ENCODE assay signal across 24 mouse cellular contexts in the genomic region with DNA sequence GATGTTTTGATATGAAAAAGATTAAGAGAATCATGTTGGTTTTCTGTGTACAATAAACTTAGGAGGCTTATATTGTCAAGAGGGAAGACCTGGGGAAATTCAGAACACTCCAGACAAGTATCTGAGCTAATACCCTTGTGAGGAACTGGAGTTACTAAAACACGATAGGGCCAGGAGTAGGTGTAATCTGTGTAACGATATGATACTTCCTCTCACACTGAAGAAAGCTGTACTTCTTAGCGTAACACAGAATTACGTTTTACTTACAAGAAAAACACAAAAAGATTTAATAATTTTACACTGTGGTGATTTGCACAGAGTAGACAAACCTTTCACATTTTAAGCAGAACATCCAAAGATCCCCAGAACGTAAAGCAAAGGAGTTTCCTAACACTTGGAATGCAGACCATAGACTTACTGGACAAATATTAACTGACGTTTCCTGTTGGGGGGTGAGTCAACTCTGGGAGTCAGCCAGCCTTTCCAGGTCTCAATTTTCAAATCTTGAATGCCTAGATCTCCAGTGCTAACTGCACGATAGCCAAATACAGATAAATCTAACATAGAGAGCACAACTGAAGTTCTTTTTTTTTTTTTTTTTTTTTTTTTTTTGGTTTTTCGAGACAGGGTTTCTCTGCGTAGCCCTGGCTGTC. TPM values are rescaled to one million over a fixed set of nuclear protein-coding genes. Genes with fewer than 3 reads are reported as not detected.
DNase-seq lines count a peak whose midpoint lies in the region; ATAC-seq and TF ChIP-seq lines count a peak whose summit lies in the region.
"Had no signal": no experiment of that assay in that cellular context is flagged by ENCODE, and none has a peak within 500 bp of the region (broad histone marks: within the 10 kb centered on the region; RNA-seq: fewer than 3 reads in every experiment).

No protein-coding gene starts in this region.

- H3K27me3 ChIP-seq in kidney, postnatal 0 days (ENCODE audit: insufficient read depth, low read length), result no peaks in the 10 kb centered on the region
- H3K27me3 ChIP-seq in kidney, embryonic 16.5 days (ENCODE audit: insufficient read depth, low read length), result peaks cover 2% of the 10 kb centered on the region; the same call in 1 of the 2 replicates
- H3K27me3 ChIP-seq in lung, embryonic 15.5 days, result peaks cover 3% of the 10 kb centered on the region; the same call in 1 of the 2 replicates
- H3K27me3 ChIP-seq: embryonic facial prominence, embryonic 12.5 days; forebrain, embryonic 12.5 days had no signal

- no peak for ATAC-seq in kidney, postnatal 0 days (replicated peaks; ENCODE audit: low FRiP score, low read depth)
- ATAC-seq in kidney, embryonic 16.5 days (ENCODE audit: low FRiP score, low TSS enrichment), result no peak
- ATAC-seq in lung, embryonic 15.5 days (ENCODE audit: borderline replicate concordance, extremely low read depth, low FRiP score, low TSS enrichment), result no peak
- ATAC-seq in erythroblast, adult 5-6 weeks (replicated peaks; ENCODE audit: low FRiP score, poor library complexity, severe bottlenecking), result no peak
- ATAC-seq in megakaryocyte progenitor cell, adult 5-6 weeks (replicated peaks; ENCODE audit: poor library complexity), result no peak
- ATAC-seq: activated CD4-positive, CD25-positive, alpha-beta regulatory T cell, adult 4 months; forebrain, embryonic 14.5 days; forebrain, embryonic 16.5 days had no signal

- no peak for TF ChIP-seq CTCF in kidney, postnatal 0 days (IDR thresholded peaks at IDR 0.05; ENCODE audit: low read depth)

- peak; percentile 47 for DNase-seq in kidney, postnatal 0 days (ENCODE audit: low spot score)
- no peak for DNase-seq in lung, postnatal 10 days
- DNase-seq in 3T3-L1 (ENCODE audit: low read depth, low spot score) (peak; percentile 57), NIH3T3 (ENCODE audit: low read depth) (peak; percentile 58)
- DNase-seq: adrenal gland, adult 8-10 months; adrenal gland, postnatal 14 days; adrenal gland, postnatal 36 days; cerebellum, adult 11-12 months; cerebellum, adult 2 months; cerebellum, adult 9-10 months; cerebellum, postnatal 10 days; cerebellum, postnatal 25 days had no signal

- no peak overlapping the region for H3K9ac ChIP-seq in kidney, postnatal 0 days (ENCODE audit: low read depth, low read length)
- no peak overlapping the region for H3K9ac ChIP-seq in kidney, embryonic 16.5 days (replicated peaks; ENCODE audit: low read length)
- H3K9ac ChIP-seq in lung, embryonic 15.5 days, result no peak overlapping the region
- H3K9ac ChIP-seq: embryonic facial prominence, embryonic 12.5 days; forebrain, embryonic 12.5 days had no signal

- no peaks in the 10 kb centered on the region for H3K9me3 ChIP-seq in kidney, postnatal 0 days (replicated peaks; ENCODE audit: low read length)
- 0 out of 2 replicates have a peak, but pooled peaks cover 3% of the 10 kb centered on the region for H3K9me3 ChIP-seq in kidney, embryonic 16.5 days (ENCODE audit: low read length)
- H3K9me3 ChIP-seq in lung, embryonic 15.5 days, result no peaks in the 10 kb centered on the region
- H3K9me3 ChIP-seq: embryonic facial prominence, embryonic 10.5 days; embryonic facial prominence, embryonic 12.5 days; forebrain, embryonic 10.5 days; forebrain, embryonic 12.5 days had no signal

- H3K4me3 ChIP-seq in kidney, postnatal 0 days (replicated peaks; ENCODE audit: low read depth, low read length), result no peak overlapping the region
- H3K4me3 ChIP-seq in kidney, embryonic 16.5 days (ENCODE audit: low read length), result no peak overlapping the region
- no peak overlapping the region for H3K4me3 ChIP-seq in lung, embryonic 15.5 days
- H3K4me3 ChIP-seq: embryonic facial prominence, embryonic 10.5 days; embryonic facial prominence, embryonic 12.5 days; erythroblast, embryonic 14.5 days; forebrain, embryonic 10.5 days; forebrain, embryonic 12.5 days had no signal

- no peaks in the 10 kb centered on the region for H3K4me1 ChIP-seq in kidney, postnatal 0 days (replicated peaks; ENCODE audit: insufficient read depth, low read length)
- no peaks in the 10 kb centered on the region for H3K4me1 ChIP-seq in kidney, embryonic 16.5 days (ENCODE audit: insufficient read depth, low read length)
- H3K4me1 ChIP-seq in lung, embryonic 15.5 days, result no peaks in the 10 kb centered on the region
- H3K4me1 ChIP-seq: embryonic facial prominence, embryonic 12.5 days; forebrain, embryonic 10.5 days; forebrain, embryonic 12.5 days had no signal

- no peak overlapping the region for H3K27ac ChIP-seq in kidney, postnatal 0 days
- no peak overlapping the region for H3K27ac ChIP-seq in kidney, embryonic 16.5 days (ENCODE audit: low read length)
- 0 out of 2 replicates have a peak overlapping the region, but pooled peaks have one; percentile 19 for H3K27ac ChIP-seq in lung, embryonic 15.5 days
- H3K27ac ChIP-seq: embryonic facial prominence, embryonic 10.5 days; embryonic facial prominence, embryonic 12.5 days; forebrain, embryonic 10.5 days; forebrain, embryonic 12.5 days had no signal

- 59% methylated on average over 7 of the region's 9 CpGs for WGBS in kidney, postnatal 0 days
- 59% methylated on average over 7 of the region's 9 CpGs for WGBS in kidney, embryonic 16.5 days
- WGBS in lung, embryonic 15.5 days, result 67% methylated on average over 7 of the region's 9 CpGs

- H3K4me2 ChIP-seq in kidney, postnatal 0 days (ENCODE audit: low read length), result no peak overlapping the region
- H3K4me2 ChIP-seq in kidney, embryonic 16.5 days (replicated peaks; ENCODE audit: low read depth, low read length), result no peak overlapping the region
- H3K4me2 ChIP-seq in lung, embryonic 15.5 days, result no peak overlapping the region
- H3K4me2 ChIP-seq: embryonic facial prominence, embryonic 12.5 days; forebrain, embryonic 12.5 days had no signal

- H3K36me3 ChIP-seq in kidney, postnatal 0 days (ENCODE audit: insufficient read depth, low read length), result no peaks in the 10 kb centered on the region
- H3K36me3 ChIP-seq in kidney, embryonic 16.5 days (ENCODE audit: insufficient read depth, low read length), result no peaks in the 10 kb centered on the region
- no peaks in the 10 kb centered on the region for H3K36me3 ChIP-seq in lung, embryonic 15.5 days
- H3K36me3 ChIP-seq: embryonic facial prominence, embryonic 10.5 days; embryonic facial prominence, embryonic 12.5 days; forebrain, embryonic 10.5 days; forebrain, embryonic 12.5 days had no signal

RNA-seq across cellular contexts. Expression of gene Usp9x, which starts 6.9 kb away (rescaled TPM):
- polyA plus RNA-seq in kidney, postnatal 0 days (2015; fragmentation: Nextera tagmentation; extraction: Ambion mirVana), result 23.2 and 23.8 TPM in 2 replicates
- 28.5 and 31.3 TPM in 2 replicates for polyA plus RNA-seq in kidney, embryonic 16.5 days (2015; fragmentation: Nextera tagmentation; extraction: Ambion mirVana)
- polyA plus RNA-seq in lung, embryonic 15.5 days (2015; fragmentation: Nextera tagmentation; extraction: Ambion mirVana), result 23.4 and 24.2 TPM in 2 replicates
- 52.8 and 65.0 TPM in 2 replicates for total RNA-seq in erythroblast, adult 5-6 weeks (2015; ENCODE audit: low replicate concordance)
- 61.0 and 71.4 TPM in 2 replicates for total RNA-seq in erythroblast, adult 5-6 weeks (2017; ENCODE audit: low replicate concordance)
- 133 and 134 TPM in 2 replicates for total RNA-seq in megakaryocyte progenitor cell, adult 5-6 weeks (2015)
- total RNA-seq in megakaryocyte progenitor cell, adult 5-6 weeks (2017), result 107 and 135 TPM in 2 replicates
